Mouse (Mus musculus) ES-Bruce4 (cell line): ENCODE results near the gene Akap13. TPM values are rescaled to one million over a fixed set of nuclear protein-coding genes. Genes with fewer than 3 reads are reported as not detected.

Experiments used
- H3K27ac ChIP-seq: 2 replicates; pipeline ENCODE4 v1.5.1; 2012; ENCODE audit warnings: low read length, inconsistent platforms; ENCODE audit not compliant: insufficient read depth
- H3K27me3 ChIP-seq: 2 replicates; pipeline ENCODE4 v1.6.1; 2012; ENCODE audit warnings: mild to moderate bottlenecking, low read length, inconsistent platforms; ENCODE audit not compliant: control insufficient read depth, poor library complexity, insufficient read depth, severe bottlenecking
- H3K36me3 ChIP-seq: 2 replicates; pipeline ENCODE4 v1.6.1; 2012; ENCODE audit warnings: inconsistent platforms, mild to moderate bottlenecking, low read length, moderate library complexity; ENCODE audit not compliant: control insufficient read depth, poor library complexity, insufficient read depth, severe bottlenecking
- H3K4me1 ChIP-seq: one replicate; pipeline ENCODE4 v1.8.1; 2011; ENCODE audit warnings: low read length; ENCODE audit not compliant: control insufficient read depth, insufficient read depth
- H3K4me3 ChIP-seq: 2 replicates; pipeline ENCODE4 v1.5.1; 2011; ENCODE audit warnings: low read depth, mild to moderate bottlenecking, low read length
- H3K9ac ChIP-seq: 2 replicates; pipeline ENCODE4 v1.6.1; 2012; ENCODE audit warnings: low read depth, mild to moderate bottlenecking, inconsistent platforms; ENCODE audit not compliant: poor library complexity, severe bottlenecking
- H3K9me3 ChIP-seq: replicated peaks from 2 replicates; pipeline ENCODE4 v1.6.1; 2012; ENCODE audit warnings: mild to moderate bottlenecking, low read length, inconsistent platforms; ENCODE audit not compliant: control insufficient read depth, poor library complexity, insufficient read depth, severe bottlenecking
- CTCF ChIP-seq: IDR thresholded peaks from one replicate; pipeline ENCODE4 v1.8.1; 2011; ENCODE audit warnings: low read depth, low read length
- EP300 ChIP-seq: IDR thresholded peaks from 2 replicates; pipeline ENCODE4 v1.6.1; 2011; ENCODE audit warnings: low read depth, low read length; ENCODE audit not compliant: insufficient read depth
- POLR2A ChIP-seq: IDR thresholded peaks from one replicate; pipeline ENCODE4 v1.8.1; 2011; ENCODE audit warnings: low read length; ENCODE audit not compliant: insufficient read depth
- polyA plus RNA-seq: library from polyadenylated mRNA; stranded (reverse); fragments of >200 nt; gene quantifications from 2 replicates; pipeline ENCODE4 v1.2.4, GENCODE M21; 2011; ENCODE audit warnings: low read depth; ENCODE audit not compliant: missing spikeins, insufficient read depth, insufficient read length

The Akap13 gene
- polyA plus RNA-seq, 1 experiment, result 27.4 TPM

GRCm38 (mm10) chr7:75478060-75478459 is 22.7 kb downstream of the Akap13 start:
- Histone ChIP-seq H3K27ac (no peak overlapping the region), H3K9ac (no peak overlapping the region), H3K9me3 (no peaks in the 10 kb centered on the region), H3K36me3 (no peaks in the 10 kb centered on the region), H3K27me3 (no peaks in the 10 kb centered on the region), H3K4me1 (no peaks in the 10 kb centered on the region), H3K4me3 (no peak overlapping the region)
- TF ChIP-seq POLR2A (no peak), EP300 (no peak), CTCF (no peak)

GRCm38 (mm10) chr7:75480721-75481426 is 25.5 kb downstream of the Akap13 start:
- Histone ChIP-seq H3K9ac (no peak overlapping the region), H3K4me1 (no peaks in the 10 kb centered on the region), H3K4me3 (no peak overlapping the region), H3K27me3 (no peaks in the 10 kb centered on the region), H3K36me3 (no peaks in the 10 kb centered on the region), H3K9me3 (no peaks in the 10 kb centered on the region), H3K27ac (no peak overlapping the region)
- TF ChIP-seq POLR2A (no peak), EP300 (no peak), CTCF (no peak)

- Histone ChIP-seq H3K9ac (no peak overlapping the region), H3K4me3 (no peak overlapping the region), H3K27me3 (no peaks in the 10 kb centered on the region), H3K36me3 (no peaks in the 10 kb centered on the region), H3K27ac (no peak overlapping the region), H3K4me1 (no peaks in the 10 kb centered on the region), H3K9me3 (no peaks in the 10 kb centered on the region)
- TF ChIP-seq EP300 (no peak), CTCF (no peak)
Observed at GRCm38 (mm10) chr7:75486031-75486430, 30.7 kb downstream of the Akap13 start.

- Histone ChIP-seq H3K4me3 (no peak overlapping the region), H3K4me1 (no peaks in the 10 kb centered on the region), H3K9ac (no peak overlapping the region), H3K27me3 (no peaks in the 10 kb centered on the region), H3K27ac (no peak overlapping the region), H3K36me3 (no peaks in the 10 kb centered on the region), H3K9me3 (no peaks in the 10 kb centered on the region)
- TF ChIP-seq EP300, result no peak
- no peak for TF ChIP-seq POLR2A
- no peak for TF ChIP-seq CTCF
Observed at GRCm38 (mm10) chr7:75495941-75496441, 40.7 kb downstream of the Akap13 start.

GRCm38 (mm10) chr7:75498627-75499026 is 43.3 kb downstream of the Akap13 start:
- no peak for TF ChIP-seq POLR2A
- no peak for TF ChIP-seq CTCF
- TF ChIP-seq EP300, result no peak
- Histone ChIP-seq H3K9me3 (no peaks in the 10 kb centered on the region), H3K27me3 (no peaks in the 10 kb centered on the region), H3K4me1 (no peaks in the 10 kb centered on the region), H3K4me3 (no peak overlapping the region), H3K9ac (no peak overlapping the region), H3K27ac (no peak overlapping the region), H3K36me3 (no peaks in the 10 kb centered on the region)

GRCm38 (mm10) chr7:75499271-75499670 is 43.9 kb downstream of the Akap13 start:
- H3K27me3 ChIP-seq, result no peaks in the 10 kb centered on the region
- no peak for TF ChIP-seq CTCF
- no peak for TF ChIP-seq POLR2A
- TF ChIP-seq EP300, result no peak
- H3K9me3 ChIP-seq, result no peaks in the 10 kb centered on the region
- no peak overlapping the region for H3K9ac ChIP-seq
- no peaks in the 10 kb centered on the region for H3K36me3 ChIP-seq
- H3K27ac ChIP-seq, result no peak overlapping the region
- H3K4me1 ChIP-seq, result no peaks in the 10 kb centered on the region
- no peak overlapping the region for H3K4me3 ChIP-seq
